Mouse (Mus musculus) kidney, postnatal 14 days (tissue): ENCODE results near the gene Mon2.
"Not testable (repeated sequence)": the region's sequence is repeated elsewhere in the genome, so short reads cannot be mapped to it uniquely, and the experiment has no call there.

Experiments
- DNase-seq: peaks from one replicate; pipeline ENCODE4 v3.0.0; 2022; ENCODE audit warnings: mixed read lengths

Mon2 gene

DNA sequence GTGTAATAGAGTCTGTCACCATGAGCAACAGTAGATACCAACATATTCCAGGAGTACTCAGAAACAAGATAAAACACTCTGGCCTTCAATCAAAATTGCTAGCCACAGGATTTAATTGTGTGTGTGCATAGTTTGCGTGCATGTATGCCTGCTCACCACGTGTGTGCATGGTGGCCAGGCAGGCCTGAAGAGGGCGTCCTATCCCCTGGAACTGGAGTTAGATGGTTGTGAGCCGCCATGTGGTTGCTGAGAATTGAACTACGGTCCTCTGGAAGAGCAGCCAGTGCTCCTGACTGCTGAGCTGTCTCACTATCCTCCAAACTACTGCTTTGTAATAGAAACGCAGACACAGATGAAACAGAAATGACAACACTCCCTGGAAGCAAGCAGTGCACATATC lies 85.7 kb downstream of the Mon2 start:
- no peak for DNase-seq

DNA sequence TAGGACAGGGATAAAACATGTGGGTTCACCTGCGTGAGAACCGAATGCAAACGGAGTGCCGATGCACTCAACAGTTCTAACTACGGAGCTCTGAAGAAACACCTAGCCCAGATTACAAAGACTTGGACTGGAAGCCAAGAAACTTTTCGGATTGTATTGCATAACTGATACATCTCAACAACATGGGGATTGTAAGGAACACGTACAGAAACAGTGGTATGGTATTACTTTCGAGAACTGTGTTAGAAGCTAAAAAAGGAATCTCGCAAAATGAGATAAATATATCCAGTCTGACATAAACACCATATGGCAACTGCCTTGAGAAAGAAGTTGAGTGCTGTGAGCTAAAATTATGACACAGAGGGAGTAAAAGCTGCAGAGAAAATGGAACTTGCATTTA lies 86.4 kb downstream of the Mon2 start:
- DNase-seq = no peak

DNA sequence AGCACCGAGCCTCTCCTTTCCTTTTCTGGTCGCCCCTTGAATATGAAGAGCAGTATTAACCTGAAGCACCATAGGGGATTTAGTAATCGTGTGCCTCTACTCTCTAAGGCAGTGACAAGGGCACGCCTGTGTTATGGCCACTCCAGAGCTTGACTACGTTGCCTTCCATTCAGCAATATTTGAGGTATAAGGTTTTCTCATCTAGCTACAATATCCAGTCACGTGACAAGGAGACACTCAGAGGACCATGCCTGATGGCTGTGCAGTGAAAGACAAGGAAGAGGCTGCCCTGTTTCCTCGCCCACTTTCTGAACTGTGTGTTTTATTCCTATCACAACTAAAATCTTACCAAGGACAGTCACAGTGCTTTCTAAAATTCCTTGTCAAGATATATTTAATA lies 87.9 kb downstream of the Mon2 start:
- no peak for DNase-seq

DNA sequence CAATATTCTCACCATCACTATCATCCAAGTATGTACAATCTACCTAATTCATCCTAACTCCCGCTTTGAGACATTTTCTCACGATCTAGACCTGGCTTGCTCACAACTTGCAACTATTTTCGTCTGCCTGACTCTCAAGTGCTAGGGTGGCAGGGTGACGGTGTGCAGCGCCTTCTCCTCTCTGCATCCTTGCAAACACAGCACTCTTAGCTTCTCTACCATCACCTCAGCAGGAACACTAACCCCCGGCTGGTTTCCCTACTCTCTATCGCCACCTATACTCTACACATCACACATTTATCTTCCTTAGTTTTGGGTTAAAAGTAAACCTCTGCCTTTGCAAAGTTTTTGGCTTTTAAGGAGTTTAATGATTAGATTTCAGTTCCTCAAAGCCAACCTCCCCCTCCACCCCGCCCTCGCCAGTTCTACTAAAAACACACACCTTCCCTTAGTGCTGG lies 88.6 kb downstream of the Mon2 start:
- DNase-seq = peak; percentile 64

DNA sequence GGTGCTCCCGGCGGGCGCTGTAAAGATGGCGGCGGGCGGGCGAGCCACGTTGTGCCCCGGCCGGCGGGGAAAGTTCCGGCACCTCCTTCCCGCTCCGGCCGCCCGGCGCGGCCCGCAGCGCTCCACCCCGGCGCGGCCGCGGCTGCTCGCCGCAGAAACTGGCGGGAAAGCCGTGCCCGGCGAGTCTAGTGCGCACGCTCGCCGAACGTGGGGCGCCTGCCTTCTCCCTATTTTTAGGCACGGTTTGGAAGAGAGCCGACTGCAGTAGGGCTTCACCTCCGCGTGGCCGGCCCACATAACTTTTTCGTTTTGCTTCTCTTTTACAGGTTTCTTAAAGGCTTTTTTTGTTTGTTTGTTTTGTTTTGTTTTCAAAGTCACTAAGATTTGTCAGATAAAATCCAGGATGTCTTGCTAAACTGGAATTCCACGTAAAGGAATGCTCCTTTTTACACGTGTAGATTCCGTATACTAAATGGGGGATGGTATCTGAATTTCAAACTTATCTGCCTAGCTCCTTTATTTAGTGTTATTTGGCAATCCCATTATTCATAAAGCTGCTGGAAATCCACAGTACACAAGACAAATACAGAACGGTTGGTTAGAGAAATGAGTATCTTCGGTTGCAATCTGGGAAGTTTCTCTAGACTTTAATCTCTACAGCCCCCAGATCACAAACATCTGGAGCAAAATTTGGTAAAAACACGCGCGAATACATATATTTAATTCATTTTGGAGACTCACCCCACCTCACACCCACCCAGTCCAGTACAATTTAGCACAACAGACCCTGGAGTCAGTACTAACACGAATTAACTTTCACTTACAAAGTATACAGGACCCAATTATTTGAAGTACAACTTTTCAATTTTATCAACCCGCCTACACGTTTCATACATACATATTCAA lies 89.7 kb downstream of the Mon2 start:
- peak; percentile 88 for DNase-seq

DNA sequence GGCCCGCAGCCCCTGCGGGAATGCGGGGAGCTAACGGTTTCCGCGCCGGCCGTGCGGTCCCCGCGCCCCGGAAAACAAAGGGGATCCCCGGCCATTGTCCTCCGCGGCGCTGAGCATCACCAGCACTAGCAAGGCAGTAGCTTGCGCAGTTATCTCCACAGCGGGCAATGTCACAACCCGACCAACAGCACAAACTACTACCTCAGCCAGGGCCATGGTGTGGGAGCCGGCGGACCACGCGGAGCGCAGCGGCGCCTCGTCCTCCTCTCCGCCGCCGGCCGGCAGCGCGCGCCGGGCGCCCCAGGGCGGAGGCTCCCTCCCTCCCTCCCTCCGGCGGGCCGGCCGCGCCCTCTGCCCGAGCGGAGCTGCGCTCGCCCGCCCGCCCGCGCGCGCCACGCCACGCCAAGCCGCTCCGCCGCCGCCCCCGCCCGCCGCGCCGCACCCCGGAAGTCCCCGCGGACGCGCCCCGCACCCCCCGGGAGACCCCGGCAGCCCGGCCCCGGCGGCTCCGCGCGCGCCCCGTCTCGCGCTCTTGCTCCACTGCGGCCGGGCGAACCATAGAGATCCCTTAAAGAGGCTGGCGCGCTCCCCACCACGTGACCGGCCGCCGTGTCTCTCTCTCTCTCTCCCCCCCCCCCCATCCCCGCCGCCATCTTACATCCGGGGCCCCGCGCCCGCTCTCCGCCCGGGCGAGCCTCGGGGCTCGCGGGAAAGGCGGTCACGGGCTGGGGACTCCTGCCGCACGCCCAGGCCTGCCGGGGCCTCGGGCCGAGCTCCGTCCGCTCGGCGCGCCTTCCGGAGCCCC lies 90.6 kb downstream of the Mon2 start:
- peak; percentile 91 for DNase-seq

DNA sequence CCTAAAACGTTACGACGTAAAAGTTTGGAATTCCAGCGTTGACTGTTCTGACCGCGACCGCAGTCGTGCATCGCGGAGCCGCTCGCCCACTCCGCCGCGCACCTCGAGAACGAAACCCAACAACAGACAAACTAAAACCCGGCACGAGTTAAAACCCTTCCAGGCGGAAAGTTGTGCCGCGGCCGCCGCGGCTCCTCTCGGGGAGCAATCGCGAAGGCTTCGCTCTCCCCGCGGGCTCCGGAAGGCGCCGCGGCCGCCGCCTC lies 91.1 kb downstream of the Mon2 start:
- peak; percentile 57 for DNase-seq

DNA sequence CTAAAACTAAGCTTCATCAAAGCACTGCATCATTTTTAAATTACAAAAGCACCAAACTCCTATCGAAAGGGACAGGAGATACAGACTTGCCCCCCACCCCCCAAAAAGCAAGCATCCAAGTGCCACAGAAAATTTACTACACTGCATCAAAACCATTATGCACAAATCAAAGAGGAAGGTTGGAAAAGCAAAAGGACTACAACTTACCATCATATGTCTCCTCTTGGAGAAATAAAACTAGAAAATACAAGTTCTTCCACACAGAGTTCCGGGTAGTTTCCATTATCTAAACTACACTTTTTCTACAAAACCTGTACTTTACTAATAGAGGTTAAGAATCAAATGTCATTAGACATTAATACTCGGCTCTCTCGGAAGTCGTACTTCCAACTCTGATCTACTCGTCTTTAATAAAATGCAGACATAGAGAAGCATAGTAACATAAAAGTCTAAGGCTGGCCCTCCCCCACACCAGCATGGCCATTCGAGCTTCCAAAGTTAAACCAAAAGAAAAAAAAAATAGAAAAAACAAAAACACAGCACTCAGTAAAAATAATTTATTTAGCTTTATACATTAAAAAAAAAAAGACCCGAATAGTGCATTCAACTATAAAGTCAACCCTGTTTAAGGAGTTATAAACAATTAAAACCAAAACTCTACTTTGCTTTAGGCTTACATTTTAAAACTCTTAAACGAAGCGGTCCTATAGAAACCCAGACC lies 91.6 kb downstream of the Mon2 start:
- no peak for DNase-seq

DNA sequence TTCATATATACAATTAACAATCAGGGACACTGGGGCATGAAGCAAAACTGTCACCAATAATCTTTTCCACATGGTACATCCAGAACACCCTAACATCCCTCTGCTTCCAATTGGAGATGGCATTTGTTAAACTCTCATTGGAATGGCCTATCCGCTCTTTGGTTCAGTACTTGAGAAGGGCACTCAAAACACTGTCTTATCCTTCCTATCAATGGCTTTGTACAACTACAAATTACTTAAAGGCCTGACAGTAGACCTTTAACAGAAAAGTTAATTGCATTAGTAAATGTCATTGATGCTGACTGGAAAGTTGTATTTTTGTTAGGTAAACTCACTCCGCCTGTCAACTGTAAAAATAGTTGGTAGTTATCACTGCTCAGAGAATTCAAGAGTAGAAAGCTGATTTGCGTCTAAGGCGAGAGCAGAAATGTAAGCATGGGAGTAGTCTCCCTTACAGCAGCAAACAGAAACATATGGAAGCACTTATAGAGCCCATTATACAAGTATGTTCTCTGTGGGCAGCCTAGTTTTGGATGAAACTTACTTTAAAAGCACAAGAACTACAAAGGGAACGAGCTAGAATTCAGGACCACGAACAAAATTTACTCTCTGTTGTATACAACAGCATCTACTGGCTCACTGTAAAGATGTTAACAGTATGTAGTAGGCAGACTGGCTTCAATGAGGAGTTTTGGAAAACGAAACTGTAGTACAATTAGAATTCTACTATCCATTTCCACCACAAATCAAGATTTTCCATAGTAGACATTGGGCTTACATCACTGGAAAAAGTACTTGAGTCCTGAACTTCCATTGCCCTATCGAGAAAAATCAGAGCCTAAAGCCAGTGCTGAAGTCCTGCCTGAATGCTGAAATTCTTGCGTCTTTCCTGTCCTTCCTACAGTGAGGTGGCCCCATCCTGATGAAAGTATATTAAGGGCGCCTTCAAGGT lies 92.5 kb downstream of the Mon2 start:
- no peak for DNase-seq

DNA sequence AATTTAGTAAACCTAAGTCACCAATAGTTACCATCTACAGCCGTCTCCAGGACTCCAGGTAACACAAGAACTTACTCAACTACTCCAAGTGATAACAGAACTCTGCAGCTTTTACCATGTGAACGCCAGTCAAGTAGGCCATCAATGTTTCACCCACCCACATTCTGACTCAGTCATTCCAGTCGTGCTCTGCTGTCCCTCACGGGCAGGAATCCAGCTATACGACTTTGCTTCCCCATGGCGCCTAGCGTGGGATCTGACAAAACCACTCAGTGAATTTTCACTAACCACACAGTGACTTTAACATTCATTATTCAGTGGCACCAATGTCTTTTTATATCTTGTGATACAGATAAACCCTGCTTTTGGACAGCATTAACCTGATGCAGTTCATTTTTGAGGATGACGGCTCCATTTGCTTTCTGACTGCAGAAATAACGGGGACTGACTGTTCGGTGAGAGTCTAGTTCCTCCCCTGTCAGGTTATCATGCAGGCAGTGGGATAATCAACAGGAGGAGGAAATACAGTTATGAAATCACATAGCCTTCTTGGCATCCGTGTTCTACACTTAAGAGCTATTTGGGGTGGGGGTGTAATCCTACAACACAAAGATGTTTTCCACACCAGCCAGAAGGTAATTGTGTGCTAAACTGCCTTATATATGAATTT lies 93.3 kb downstream of the Mon2 start:
- DNase-seq = no peak

DNA sequence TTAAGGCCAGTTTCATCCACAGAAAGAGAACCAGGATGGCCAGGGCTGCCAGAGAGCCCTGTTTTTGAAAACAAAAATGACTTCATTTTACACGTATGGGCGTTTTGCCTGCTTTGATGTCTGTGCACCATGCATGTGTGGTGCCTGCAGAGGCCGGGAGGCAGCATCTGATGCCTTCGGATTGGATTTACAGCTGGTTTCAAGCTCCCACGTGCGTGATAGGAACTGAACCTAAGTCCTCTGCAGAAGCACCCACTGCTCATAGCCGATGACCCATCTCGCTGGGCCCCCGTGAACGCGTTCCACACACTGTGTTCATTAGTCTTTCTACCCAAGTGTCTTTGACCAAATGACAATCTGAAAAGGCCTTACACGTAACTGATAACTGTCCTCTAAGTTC lies 96.2 kb downstream of the Mon2 start:
- DNase-seq = no peak

DNA sequence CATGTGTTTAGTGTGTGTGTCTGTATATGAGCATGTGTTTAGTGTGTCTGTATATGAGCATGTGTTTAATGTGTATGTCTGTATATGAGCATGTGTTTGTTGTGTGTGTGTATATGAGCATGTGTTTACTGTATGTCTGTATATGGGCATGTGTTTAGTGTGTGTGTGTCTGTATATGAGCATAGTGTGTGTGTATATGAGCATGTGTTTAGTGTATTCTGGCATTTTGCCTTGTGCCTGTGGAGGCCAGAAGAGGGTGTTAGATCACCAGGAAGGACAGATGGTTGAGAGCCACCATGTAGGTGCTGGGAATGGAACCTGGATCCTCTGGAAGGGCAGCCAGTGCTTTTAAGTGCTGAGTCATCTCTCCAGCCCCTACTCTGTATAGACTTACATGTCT lies 96.9 kb downstream of the Mon2 start:
- DNase-seq = no peak

DNA sequence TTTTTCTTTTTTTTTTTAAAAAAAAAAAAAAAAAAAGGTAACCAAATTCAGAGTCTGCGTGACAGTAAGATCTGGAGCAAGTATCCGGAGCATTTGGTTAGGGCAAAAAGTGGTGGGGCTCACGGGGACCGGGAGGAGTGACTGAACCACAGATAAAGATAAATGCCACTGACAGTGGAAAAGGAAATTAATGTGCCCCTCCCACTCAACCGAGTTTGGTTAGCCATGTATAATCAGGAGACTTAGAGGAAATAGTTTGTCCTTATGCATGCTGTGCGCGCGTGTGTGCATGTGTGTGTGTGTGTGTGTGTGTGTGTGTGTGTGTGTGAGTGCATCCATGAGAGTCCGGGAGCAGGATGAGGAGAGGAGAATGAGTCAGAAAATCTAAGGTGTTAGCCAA lies 100.3 kb downstream of the Mon2 start:
- no peak for DNase-seq

DNA sequence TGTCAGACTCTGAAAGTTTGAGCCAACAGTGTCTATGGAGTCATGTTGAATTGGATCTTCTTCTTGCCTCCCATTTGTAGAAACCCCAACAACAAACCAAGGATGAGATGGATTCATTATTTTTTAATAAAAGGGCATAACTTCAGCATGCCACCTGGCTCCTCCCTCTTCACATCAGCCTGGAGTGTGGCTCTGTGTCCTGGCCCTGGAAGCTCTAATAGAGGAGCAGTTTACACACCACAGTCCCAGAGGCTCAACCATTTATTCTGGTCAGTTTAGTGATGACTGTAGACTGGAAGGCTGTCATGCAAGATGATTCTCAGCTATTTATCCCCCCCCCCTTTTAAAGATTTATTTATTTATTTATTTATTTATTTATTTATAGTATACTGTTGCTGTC lies 103.1 kb downstream of the Mon2 start:
- no peak for DNase-seq

DNA sequence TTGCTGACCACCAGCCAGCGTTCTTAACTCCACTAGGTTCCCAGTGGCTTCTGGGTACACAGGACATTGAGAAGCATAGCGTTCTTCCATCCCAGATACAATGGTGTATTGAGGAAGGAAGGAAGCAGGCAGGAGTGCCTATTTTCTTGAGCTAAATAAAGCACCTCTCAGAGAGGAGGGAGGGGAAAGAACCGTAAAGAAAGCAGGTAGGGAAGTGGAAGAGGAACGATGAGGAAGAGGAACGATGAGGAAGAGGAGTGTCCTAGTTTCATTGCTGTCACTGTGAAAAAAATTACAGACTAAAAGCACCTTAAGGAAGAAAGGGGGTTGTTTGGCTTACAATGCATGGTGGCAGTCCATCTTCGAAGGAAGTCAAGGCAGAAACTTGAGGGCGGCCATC lies 106.1 kb downstream of the Mon2 start:
- no peak for DNase-seq

DNA sequence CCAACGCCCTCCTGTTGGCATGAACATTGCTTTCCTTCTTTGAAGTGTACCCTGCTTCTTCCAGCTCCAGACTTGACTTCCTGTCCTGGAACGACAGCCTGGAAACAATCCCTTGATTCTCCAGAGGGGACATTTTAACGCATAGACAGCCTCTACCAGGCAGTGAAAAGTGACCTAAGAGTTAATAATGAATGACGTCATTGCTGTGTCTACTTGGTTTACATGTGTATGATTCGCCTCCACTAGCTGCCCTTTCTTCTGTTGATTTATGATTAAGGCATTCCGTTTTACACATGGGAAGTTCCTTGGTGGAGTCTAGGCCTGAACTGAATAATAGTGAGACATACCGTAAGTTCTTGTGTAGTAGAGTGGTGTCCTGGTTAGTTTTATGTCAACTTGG lies 109.9 kb downstream of the Mon2 start:
- no peak for DNase-seq

DNA sequence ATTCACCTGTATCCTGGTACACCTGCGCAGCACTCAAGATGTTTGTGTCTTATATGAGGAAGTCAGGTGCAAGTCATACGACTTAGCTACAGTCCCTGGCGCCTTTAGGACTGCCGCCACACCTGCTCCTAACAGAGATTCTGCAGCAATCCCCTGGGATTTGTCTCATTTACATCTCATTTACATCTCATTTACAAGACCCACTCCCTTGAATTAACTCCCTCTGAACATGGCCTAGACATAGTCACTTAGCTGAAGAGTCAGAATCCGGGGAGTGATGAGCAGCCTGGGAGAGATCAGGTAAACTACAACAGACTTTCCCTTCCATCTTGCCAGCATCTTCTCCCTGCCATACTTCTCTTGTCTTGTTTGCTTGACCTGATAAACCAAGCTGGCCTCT lies 110.7 kb downstream of the Mon2 start:
- DNase-seq = not testable (repeated sequence)

DNA sequence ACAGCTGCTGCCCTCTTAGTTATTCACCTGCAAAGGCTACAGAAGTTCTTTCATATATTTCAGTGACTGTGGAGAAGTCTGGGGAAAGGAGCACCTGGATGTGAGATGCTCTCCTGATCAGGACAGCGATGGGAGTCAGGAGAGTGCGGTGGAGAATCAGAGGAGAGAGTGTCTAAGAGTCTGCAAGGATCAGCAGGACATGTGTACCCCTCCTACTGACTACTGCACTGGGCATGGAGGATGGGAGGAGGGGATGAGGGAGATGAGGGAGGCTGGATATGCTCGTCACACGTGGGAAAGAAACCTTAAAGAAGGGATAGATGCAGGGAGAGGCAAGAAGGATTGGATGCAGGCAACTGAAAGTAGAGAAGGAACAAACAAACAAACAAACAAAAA lies 112.1 kb downstream of the Mon2 start:
- no peak for DNase-seq

DNA sequence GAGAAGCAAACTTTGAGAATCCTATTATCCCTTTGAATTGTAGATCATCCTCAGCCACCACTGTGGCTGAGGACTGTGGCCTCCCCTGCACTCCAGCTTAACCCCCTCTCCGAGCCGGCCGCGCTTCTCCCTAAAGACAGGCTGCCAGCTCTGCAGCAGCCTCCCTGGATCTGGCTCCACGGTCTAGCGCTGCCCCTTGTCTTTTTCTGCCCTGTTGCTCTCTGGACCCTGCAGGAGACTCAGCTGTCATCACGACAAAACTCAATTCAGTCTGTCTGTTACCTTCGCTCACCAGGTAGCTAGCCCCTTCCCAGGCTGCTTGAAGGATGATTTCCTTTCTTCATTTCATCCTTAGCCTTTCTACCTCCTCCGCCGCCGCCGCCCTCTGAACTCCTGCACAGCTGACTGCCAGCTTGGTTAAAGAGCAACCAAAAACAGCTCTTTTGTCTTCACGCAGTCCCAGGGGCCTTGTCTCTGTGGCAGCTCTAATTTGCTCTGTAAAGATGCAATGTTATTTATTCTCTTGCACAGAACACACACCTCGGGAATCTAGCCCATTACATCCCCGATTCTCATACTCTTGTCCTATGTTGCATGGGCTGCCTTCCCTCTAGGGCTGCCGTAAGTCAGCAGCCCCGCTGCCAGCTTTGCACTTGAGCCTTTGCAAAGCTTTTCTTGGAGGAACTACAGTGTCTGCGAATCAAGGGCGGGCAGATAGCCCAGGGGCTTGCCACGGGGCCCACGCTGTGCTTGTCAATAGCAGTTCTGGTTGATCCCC lies 112.7 kb downstream of the Mon2 start:
- peak; percentile 56 for DNase-seq

DNA sequence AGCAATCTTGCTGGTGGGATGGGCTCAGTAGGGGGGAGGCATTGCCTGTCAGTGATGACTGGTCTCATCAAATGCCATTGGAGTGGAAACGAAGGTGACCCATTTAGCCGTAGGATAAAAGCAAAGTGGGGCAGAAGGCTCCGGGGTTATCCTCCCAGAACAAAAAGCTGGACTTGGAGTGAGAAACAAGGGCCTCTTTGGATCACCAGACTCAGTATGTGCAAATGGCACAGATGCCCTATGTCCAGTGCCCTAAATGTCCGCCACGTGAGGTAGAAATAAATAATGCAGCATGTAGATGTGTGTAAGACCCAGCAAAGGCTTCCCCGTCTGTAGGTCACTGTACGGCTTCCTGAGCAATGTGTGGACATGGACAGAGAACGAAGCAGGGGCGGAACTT lies 113.7 kb downstream of the Mon2 start:
- no peak for DNase-seq

DNA sequence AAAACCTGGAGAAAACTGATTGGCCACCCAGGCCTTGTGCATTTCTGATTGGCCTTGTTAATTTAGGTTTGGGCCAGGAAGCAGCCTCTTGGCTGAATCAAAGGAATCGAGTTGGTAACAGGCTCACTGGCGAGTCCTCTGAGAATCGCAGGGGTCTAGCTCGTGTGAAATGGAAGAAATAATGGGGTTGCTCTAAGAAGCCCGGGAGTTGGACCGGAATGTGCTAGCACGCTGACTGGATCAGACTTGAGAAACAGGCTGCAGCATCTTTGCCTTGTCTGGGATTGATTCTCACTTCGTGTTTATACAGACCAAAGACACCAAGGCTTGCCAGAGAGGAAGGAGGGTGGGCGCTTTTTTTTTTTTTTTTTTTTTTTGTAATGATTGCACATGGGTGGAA lies 114.8 kb downstream of the Mon2 start:
- no peak for DNase-seq
